Mouse (Mus musculus): ENCODE measurements around the gene Plcd3. TPM values are rescaled to one million over a fixed set of nuclear protein-coding genes. Genes with fewer than 3 reads are reported as not detected.

Plcd3 gene
- polyA plus RNA-seq, 1 experiment from 2014 or later, result 2.9 TPM

DNA sequence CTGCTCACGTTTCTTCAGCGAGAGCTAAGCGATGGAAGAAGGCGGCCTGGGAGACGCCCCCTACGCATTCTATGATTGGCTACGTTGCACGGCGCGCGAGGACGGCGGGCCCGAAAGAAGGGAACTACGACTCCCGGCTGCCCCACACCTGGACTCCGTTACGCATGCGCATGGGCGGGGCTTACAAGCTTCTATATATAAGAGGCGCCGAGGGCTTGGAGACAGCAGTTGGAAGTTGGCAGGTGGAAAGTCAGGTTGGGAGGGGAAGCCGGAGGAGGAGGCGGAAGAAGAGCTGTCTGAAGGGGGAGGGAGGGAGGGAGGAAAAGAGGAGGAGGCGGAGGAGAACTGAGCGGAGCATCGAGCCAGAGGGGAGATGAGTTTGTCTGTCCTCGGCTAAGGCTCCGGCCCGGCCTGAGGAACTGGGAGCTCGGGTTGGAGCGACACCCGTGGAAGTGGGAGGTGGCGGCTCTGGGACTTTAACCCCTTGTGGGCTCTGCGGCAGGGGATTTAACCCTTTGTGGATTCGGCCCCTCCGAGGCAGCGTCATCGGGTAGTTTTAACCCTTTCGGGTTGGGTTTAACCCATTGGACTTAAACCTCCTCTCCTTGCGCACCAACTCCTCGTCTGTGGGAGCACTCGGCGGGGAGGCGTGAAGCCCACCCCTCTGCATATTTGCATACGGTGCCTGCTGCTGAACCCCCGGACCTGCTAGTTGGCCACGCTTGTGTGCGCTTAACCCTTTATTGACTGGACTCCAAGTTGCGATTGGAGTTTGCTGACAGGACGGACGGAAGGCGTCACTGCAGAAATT is 14.8 kb upstream of the Plcd3 start, which contains the start of gene Hexim1:
Gene Hexim1, plus strand, starts transcription at position 224 of the 811 bp plus-strand sequence.
- no peaks in the 10 kb centered on the region for H3K36me3 ChIP-seq
- no peaks in the 10 kb centered on the region for H3K9me3 ChIP-seq
- H3K4me2 ChIP-seq, result peak within 1 kb of the TSS; percentile 92
- H3K27ac ChIP-seq, result peak within 1 kb of the TSS; percentile 90
- under 1% methylated on average over 53 of the region's 53 CpGs for WGBS
- H3K4me3 ChIP-seq (replicated peaks), result peak within 1 kb of the TSS; percentile 64
- H3K9ac ChIP-seq (replicated peaks), result peak within 1 kb of the TSS; percentile 77
- H3K4me1 ChIP-seq (replicated peaks), result peaks cover 37% of the 10 kb centered on the region
- peaks cover 16% of the 10 kb centered on the region for H3K27me3 ChIP-seq
- peak; percentile 92 for ATAC-seq (ENCODE audit: insufficient number of reproducible peaks, insufficient read depth, low FRiP score, low TSS enrichment, low read depth)

- peak overlapping the region; percentile 92 for H3K4me2 ChIP-seq
- H3K27ac ChIP-seq, result peak overlapping the region; percentile 90
- peaks cover 39% of the 10 kb centered on the region for H3K4me1 ChIP-seq (replicated peaks)
- peak overlapping the region; percentile 77 for H3K9ac ChIP-seq (replicated peaks)
- peak overlapping the region; percentile 64 for H3K4me3 ChIP-seq (replicated peaks)
- H3K9me3 ChIP-seq, result no peaks in the 10 kb centered on the region
- peak; percentile 44; the same call in 1 of the 2 replicates for ATAC-seq (ENCODE audit: insufficient number of reproducible peaks, insufficient read depth, low FRiP score, low TSS enrichment, low read depth)
- under 1% methylated on average over 34 of the region's 34 CpGs for WGBS
- peaks cover 19% of the 10 kb centered on the region for H3K27me3 ChIP-seq
- no peaks in the 10 kb centered on the region for H3K36me3 ChIP-seq
Observed at GRCm38 (mm10) chr11:103115163-103116007, 13.9 kb upstream of the Plcd3 start.

DNA sequence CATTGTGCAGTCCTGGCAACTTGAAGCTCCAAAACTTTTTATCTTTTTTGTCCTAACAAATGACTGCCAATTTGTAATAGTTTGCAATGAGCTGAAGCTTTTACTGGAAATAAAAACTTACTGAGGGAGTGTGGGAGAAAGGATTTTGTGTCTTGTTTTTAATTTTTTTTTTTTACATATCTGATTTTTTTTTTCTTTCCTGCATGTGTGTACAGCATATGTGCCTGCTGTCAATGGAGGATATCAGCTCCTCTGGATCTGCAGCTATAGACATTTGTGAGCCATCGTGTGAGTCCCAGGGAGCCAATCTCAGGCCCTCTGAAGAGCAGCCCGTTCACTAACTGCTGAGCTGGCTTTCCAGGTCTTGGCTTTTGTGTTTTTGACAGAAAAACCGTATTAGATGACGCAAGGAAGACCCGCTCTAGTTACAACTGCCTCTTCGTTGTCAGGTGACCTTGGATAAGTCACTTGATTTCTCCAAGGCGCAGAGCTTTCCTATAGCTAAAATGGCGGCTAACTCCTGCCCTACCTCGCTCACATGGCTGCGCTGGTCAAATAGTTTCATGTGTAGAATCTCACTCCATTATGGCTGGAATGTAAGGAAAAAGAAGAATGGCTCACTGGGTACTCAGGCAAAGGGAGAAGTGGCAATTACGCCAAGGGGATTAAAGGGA is 12.9 kb upstream of the Plcd3 start:
- no peaks in the 10 kb centered on the region for H3K9me3 ChIP-seq
- peak overlapping the region; percentile 92 for H3K4me2 ChIP-seq
- 90% methylated on average over 11 of the region's 11 CpGs for WGBS
- peak overlapping the region; percentile 64 for H3K4me3 ChIP-seq (replicated peaks)
- H3K27ac ChIP-seq, result peak overlapping the region; percentile 90; the same call in 1 of the 2 replicates
- peaks cover 19% of the 10 kb centered on the region for H3K27me3 ChIP-seq
- H3K9ac ChIP-seq (replicated peaks), result peak overlapping the region; percentile 77
- no peak for ATAC-seq (ENCODE audit: insufficient number of reproducible peaks, insufficient read depth, low FRiP score, low TSS enrichment, low read depth)
- no peaks in the 10 kb centered on the region for H3K36me3 ChIP-seq
- H3K4me1 ChIP-seq (replicated peaks), result peaks cover 39% of the 10 kb centered on the region

DNA sequence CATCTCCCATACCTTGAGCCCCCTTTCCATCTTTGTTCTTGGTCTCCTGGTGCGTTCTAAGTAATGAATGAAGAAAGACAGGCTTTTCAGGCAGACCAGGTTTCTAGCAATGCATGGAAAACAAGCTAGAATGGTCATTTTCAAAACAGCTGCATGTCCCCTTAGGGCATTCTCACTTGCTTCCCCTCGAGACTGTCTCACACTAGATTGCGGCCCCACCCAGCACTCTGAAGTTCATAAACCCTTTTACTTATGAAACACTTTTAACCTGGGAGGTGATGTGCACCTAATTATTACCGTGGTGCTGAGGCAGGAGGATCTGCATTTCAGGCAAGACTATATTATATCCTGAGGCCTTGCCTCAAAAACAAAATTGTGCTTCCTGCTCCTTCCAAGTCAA is 12.3 kb upstream of the Plcd3 start:
- 73% methylated on average over 4 of the region's 4 CpGs for WGBS
- H3K36me3 ChIP-seq, result no peaks in the 10 kb centered on the region
- H3K27me3 ChIP-seq, result peaks cover 19% of the 10 kb centered on the region
- H3K9me3 ChIP-seq, result no peaks in the 10 kb centered on the region
- no peak overlapping the region for H3K4me2 ChIP-seq
- ATAC-seq (ENCODE audit: insufficient number of reproducible peaks, insufficient read depth, low FRiP score, low TSS enrichment, low read depth), result no peak
- no peak overlapping the region for H3K9ac ChIP-seq (replicated peaks)
- no peak overlapping the region for H3K4me3 ChIP-seq (replicated peaks)
- H3K27ac ChIP-seq, result no peak overlapping the region
- peaks cover 35% of the 10 kb centered on the region for H3K4me1 ChIP-seq (replicated peaks)

- Histone ChIP-seq H3K36me3 (no peaks in the 10 kb centered on the region), H3K9ac (replicated peaks) (no peak overlapping the region), H3K4me1 (replicated peaks) (peaks cover 28% of the 10 kb centered on the region), H3K27me3 (peaks cover 19% of the 10 kb centered on the region), H3K4me3 (replicated peaks) (0 out of 2 replicates have a peak overlapping the region, but pooled peaks have one; percentile 43), H3K9me3 (no peaks in the 10 kb centered on the region), H3K4me2 (peak overlapping the region; percentile 80), H3K27ac (0 out of 2 replicates have a peak overlapping the region, but pooled peaks have one; percentile 69)
- WGBS, result 43% methylated on average over 12 of the region's 12 CpGs
- ATAC-seq (ENCODE audit: insufficient number of reproducible peaks, insufficient read depth, low FRiP score, low TSS enrichment, low read depth), result no peak
Observed at GRCm38 (mm10) chr11:103113005-103113404, 11.5 kb upstream of the Plcd3 start.

DNA sequence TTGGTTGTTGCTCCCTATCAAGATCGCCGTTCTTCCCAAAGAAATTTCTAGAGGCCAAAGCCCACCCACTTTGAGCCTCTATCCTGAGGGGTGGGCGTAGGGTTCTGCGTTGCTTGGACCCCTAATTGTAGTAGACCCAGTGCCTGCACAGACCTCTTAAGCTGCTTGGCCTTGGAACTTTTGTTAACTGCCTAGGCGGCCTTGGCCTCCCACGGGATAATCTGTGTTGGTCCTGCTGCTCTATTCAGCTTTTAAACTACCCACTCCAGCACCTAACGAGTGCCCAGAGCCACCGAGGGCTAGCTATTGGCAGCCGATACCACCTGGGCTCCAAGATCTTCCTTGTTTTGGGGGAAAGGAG is 11.1 kb upstream of the Plcd3 start:
- 0 out of 2 replicates have a peak overlapping the region, but pooled peaks have one; percentile 69 for H3K27ac ChIP-seq
- peaks cover 19% of the 10 kb centered on the region for H3K27me3 ChIP-seq
- H3K4me1 ChIP-seq (replicated peaks), result peaks cover 28% of the 10 kb centered on the region
- no peak for ATAC-seq (ENCODE audit: insufficient number of reproducible peaks, insufficient read depth, low FRiP score, low TSS enrichment, low read depth)
- no peaks in the 10 kb centered on the region for H3K9me3 ChIP-seq
- WGBS, result 14% methylated on average over 9 of the region's 9 CpGs
- no peaks in the 10 kb centered on the region for H3K36me3 ChIP-seq
- H3K9ac ChIP-seq (replicated peaks), result peak overlapping the region; percentile 66
- peak overlapping the region; percentile 43 for H3K4me3 ChIP-seq (replicated peaks)
- H3K4me2 ChIP-seq, result peak overlapping the region; percentile 80

GRCm38 (mm10) chr11:103111881-103112551 is 10.6 kb upstream of the Plcd3 start:
- no peak for ATAC-seq (ENCODE audit: insufficient number of reproducible peaks, insufficient read depth, low FRiP score, low TSS enrichment, low read depth)
- Histone ChIP-seq H3K4me3 (replicated peaks) (peak overlapping the region; percentile 43), H3K4me2 (peak overlapping the region; percentile 80), H3K27ac (peak overlapping the region; percentile 69), H3K9ac (replicated peaks) (peak overlapping the region; percentile 66), H3K36me3 (no peaks in the 10 kb centered on the region), H3K27me3 (peaks cover 19% of the 10 kb centered on the region), H3K9me3 (no peaks in the 10 kb centered on the region), H3K4me1 (replicated peaks) (peaks cover 26% of the 10 kb centered on the region)
- 1% methylated on average over 28 of the region's 28 CpGs for WGBS

DNA sequence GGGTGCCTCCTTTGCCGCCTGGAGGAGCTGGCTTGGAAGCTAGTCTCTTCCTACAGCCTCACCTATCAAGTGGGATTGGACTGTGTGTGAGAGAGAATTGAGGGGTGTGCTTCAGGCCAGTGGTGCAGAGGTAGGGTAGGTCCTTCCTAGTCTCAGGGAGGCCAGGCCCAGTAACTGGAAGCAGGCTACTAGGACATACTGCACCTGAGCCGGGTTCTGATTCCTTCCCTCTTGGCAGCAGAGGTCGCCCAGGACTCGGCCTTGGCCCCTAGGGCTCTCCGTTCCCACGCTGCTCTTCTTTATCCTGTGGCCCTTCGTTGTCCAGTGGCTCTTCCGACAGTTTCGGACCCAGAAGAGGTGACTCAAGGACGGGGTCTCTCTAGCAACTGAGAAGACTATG is 9.8 kb upstream of the Plcd3 start:
- peak overlapping the region; percentile 80 for H3K4me2 ChIP-seq
- peak overlapping the region; percentile 66 for H3K9ac ChIP-seq (replicated peaks)
- peaks cover 22% of the 10 kb centered on the region for H3K4me1 ChIP-seq (replicated peaks)
- H3K9me3 ChIP-seq, result no peaks in the 10 kb centered on the region
- H3K27ac ChIP-seq, result peak overlapping the region; percentile 69; the same call in 1 of the 2 replicates
- ATAC-seq (ENCODE audit: insufficient number of reproducible peaks, insufficient read depth, low FRiP score, low TSS enrichment, low read depth), result no peak
- H3K36me3 ChIP-seq, result no peaks in the 10 kb centered on the region
- peak overlapping the region; percentile 43 for H3K4me3 ChIP-seq (replicated peaks)
- H3K27me3 ChIP-seq, result peaks cover 19% of the 10 kb centered on the region
- WGBS, result 13% methylated on average over 10 of the region's 10 CpGs

- H3K4me2 ChIP-seq, result no peak overlapping the region
- no peaks in the 10 kb centered on the region for H3K9me3 ChIP-seq
- no peak overlapping the region for H3K9ac ChIP-seq (replicated peaks)
- no peak overlapping the region for H3K4me3 ChIP-seq (replicated peaks)
- WGBS, result 68% methylated on average over 4 of the region's 4 CpGs
- H3K4me1 ChIP-seq (replicated peaks), result peaks cover 10% of the 10 kb centered on the region
- H3K36me3 ChIP-seq, result no peaks in the 10 kb centered on the region
- ATAC-seq (ENCODE audit: insufficient number of reproducible peaks, insufficient read depth, low FRiP score, low TSS enrichment, low read depth), result no peak
- peaks cover 40% of the 10 kb centered on the region for H3K27me3 ChIP-seq
- H3K27ac ChIP-seq, result no peak overlapping the region
Observed at GRCm38 (mm10) chr11:103106386-103106785, 4.9 kb upstream of the Plcd3 start.

GRCm38 (mm10) chr11:103105810-103106209 is 4.4 kb upstream of the Plcd3 start:
- no peaks in the 10 kb centered on the region for H3K36me3 ChIP-seq
- no peak overlapping the region for H3K9ac ChIP-seq (replicated peaks)
- H3K4me2 ChIP-seq, result no peak overlapping the region
- 86% methylated on average over 6 of the region's 6 CpGs for WGBS
- H3K27ac ChIP-seq, result no peak overlapping the region
- H3K9me3 ChIP-seq, result no peaks in the 10 kb centered on the region
- peaks cover 11% of the 10 kb centered on the region for H3K4me1 ChIP-seq (replicated peaks)
- H3K4me3 ChIP-seq (replicated peaks), result no peak overlapping the region
- peaks cover 41% of the 10 kb centered on the region for H3K27me3 ChIP-seq
- no peak for ATAC-seq (ENCODE audit: insufficient number of reproducible peaks, insufficient read depth, low FRiP score, low TSS enrichment, low read depth)

Data from limb, embryonic 12.5 days (tissue).